Mouse (Mus musculus): Measurements from ENCODE around the gene Stn1. TPM values are rescaled to one million over a fixed set of nuclear protein-coding genes. Genes with fewer than 3 reads are reported as not detected.

Gene Stn1
- polyA plus RNA-seq, 1 experiment from 2014 or later = 24.0 TPM

GRCm38 (mm10) chr19:47516879-47517278 is 20.4 kb downstream of the Stn1 start:
- ATAC-seq = no peak
- Histone ChIP-seq H3K9ac (ENCODE audit: low read depth, low read length) (no peak overlapping the region), H3K27me3 (ENCODE audit: control insufficient read depth, insufficient read depth, low read depth, low read length) (no peaks in the 10 kb centered on the region), H3K4me2 (ENCODE audit: low read length) (no peak overlapping the region), H3K27ac (ENCODE audit: low read length) (no peak overlapping the region), H3K36me3 (ENCODE audit: control insufficient read depth, insufficient read depth, low read length) (no peaks in the 10 kb centered on the region), H3K4me1 (ENCODE audit: control insufficient read depth, insufficient read depth, low read length) (no peaks in the 10 kb centered on the region), H3K4me3 (ENCODE audit: low read depth, low read length) (no peak overlapping the region), H3K9me3 (replicated peaks; ENCODE audit: control insufficient read depth, low read length, poor library complexity, severe bottlenecking) (no peaks in the 10 kb centered on the region)
- 91% methylated on average over 12 of the region's 12 CpGs for WGBS

DNA sequence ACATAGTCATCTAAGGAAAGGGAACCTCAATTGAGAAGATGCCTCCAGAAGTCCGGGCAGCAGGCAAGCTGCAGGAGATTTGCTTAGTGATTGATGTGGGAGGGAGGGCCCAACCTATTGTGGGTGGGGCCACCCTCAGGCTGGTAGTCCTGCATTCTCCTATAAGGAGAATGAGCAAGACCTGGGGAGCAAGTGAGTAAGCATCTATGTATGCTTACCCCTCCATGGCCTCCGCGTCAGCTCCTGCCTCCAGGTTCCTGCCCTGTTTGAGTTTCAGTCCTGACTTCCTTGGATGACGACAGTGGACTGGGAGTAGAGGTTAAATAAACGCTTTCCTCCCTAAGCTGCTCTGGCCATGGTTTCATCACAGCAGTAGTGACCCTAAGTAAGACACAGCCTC is 22.2 kb downstream of the Stn1 start:
- Histone ChIP-seq H3K9me3 (replicated peaks; ENCODE audit: control insufficient read depth, low read length, poor library complexity, severe bottlenecking) (no peaks in the 10 kb centered on the region), H3K27ac (ENCODE audit: low read length) (no peak overlapping the region), H3K27me3 (ENCODE audit: control insufficient read depth, insufficient read depth, low read depth, low read length) (no peaks in the 10 kb centered on the region), H3K4me3 (ENCODE audit: low read depth, low read length) (no peak overlapping the region), H3K4me2 (ENCODE audit: low read length) (no peak overlapping the region), H3K4me1 (ENCODE audit: control insufficient read depth, insufficient read depth, low read length) (peaks cover 5% of the 10 kb centered on the region), H3K36me3 (ENCODE audit: control insufficient read depth, insufficient read depth, low read length) (no peaks in the 10 kb centered on the region), H3K9ac (ENCODE audit: low read depth, low read length) (no peak overlapping the region)
- no peak for ATAC-seq
- 86% methylated on average over 5 of the region's 5 CpGs for WGBS

DNA sequence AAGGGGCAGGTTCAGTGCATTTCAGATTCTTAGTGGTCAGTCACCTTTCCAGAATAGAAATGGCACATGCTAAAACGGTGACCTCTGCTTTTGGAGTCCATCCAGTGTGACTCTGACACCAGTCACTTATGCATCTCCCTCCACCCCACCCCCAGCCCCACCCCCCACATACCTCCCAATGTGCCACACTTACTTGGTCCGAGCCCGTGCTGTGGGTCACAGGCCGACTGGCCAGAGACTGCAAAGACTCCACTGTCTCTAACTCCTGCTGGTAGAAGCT is 23.7 kb downstream of the Stn1 start:
- Histone ChIP-seq H3K36me3 (ENCODE audit: control insufficient read depth, insufficient read depth, low read length) (no peaks in the 10 kb centered on the region), H3K9me3 (replicated peaks; ENCODE audit: control insufficient read depth, low read length, poor library complexity, severe bottlenecking) (no peaks in the 10 kb centered on the region), H3K4me2 (ENCODE audit: low read length) (no peak overlapping the region), H3K27me3 (ENCODE audit: control insufficient read depth, insufficient read depth, low read depth, low read length) (no peaks in the 10 kb centered on the region), H3K4me1 (ENCODE audit: control insufficient read depth, insufficient read depth, low read length) (peaks cover 5% of the 10 kb centered on the region), H3K27ac (ENCODE audit: low read length) (no peak overlapping the region), H3K9ac (ENCODE audit: low read depth, low read length) (no peak overlapping the region), H3K4me3 (ENCODE audit: low read depth, low read length) (no peak overlapping the region)
- 83% methylated on average over 4 of the region's 4 CpGs for WGBS
- no peak for ATAC-seq

DNA sequence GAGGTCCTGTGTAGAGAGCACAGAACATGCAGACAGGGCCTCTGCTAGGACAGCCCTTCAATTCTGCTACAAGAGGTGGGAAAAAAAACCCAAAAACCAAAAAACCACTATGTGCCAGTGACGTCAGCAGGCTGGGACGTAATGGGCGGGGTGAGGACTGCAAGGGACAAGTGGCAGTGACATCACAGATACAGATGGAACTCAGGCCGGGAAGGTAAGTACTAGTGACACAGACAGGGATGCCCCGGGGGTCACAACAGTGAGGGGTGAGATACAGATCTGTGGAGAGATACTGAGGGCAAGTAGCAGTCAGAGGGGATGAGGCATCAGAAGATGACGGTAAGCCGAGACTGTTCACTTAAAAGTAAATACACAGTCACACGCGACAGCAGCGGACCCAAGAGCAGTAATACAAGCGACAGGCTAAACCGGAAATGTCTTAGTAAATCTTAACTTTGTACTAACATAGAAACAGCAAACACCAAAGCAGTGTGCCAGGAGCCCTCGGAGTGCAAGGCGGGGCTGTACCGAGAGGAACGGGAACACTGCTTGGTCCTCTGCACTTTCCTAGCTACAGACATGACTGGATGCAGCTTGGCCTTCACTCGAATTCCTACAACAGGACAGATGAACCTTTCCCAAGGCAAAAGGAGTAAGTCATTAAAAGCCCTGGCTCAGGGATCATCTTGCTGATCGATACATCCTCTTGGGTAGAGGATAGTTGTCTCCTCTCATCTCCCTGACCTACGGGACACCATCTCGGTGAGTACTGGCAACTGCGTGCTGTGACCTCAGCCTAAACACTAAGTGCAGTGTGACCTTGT is 24.3 kb downstream of the Stn1 start:
- Histone ChIP-seq H3K9me3 (replicated peaks; ENCODE audit: control insufficient read depth, low read length, poor library complexity, severe bottlenecking) (no peaks in the 10 kb centered on the region), H3K27me3 (ENCODE audit: control insufficient read depth, insufficient read depth, low read depth, low read length) (no peaks in the 10 kb centered on the region), H3K4me2 (ENCODE audit: low read length) (no peak overlapping the region), H3K4me1 (ENCODE audit: control insufficient read depth, insufficient read depth, low read length) (peaks cover 5% of the 10 kb centered on the region), H3K4me3 (ENCODE audit: low read depth, low read length) (no peak overlapping the region), H3K27ac (ENCODE audit: low read length) (no peak overlapping the region), H3K36me3 (ENCODE audit: control insufficient read depth, insufficient read depth, low read length) (no peaks in the 10 kb centered on the region), H3K9ac (ENCODE audit: low read depth, low read length) (no peak overlapping the region)
- 87% methylated on average over 21 of the region's 21 CpGs for WGBS
- ATAC-seq = no peak

DNA sequence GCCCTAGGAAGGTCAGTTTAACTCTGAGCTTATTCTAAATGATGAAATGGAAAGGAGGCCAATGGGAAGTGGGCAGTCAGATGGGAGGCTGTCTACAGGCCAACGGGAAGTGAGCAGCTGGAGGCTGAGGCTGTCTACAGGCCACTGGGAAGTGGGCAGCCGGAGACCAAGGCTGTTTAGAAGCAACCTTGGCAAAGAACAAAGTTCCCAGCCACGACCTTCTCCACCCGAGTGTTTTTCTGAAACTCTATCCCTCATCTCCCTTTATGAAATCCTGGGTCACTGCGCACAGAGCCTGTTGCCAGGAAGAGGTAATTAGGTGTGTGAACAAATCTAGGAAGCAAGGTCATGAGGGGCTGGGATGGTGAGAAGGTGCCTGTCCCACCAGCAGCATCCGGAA is 25.3 kb downstream of the Stn1 start:
- Histone ChIP-seq H3K9ac (ENCODE audit: low read depth, low read length) (no peak overlapping the region), H3K36me3 (ENCODE audit: control insufficient read depth, insufficient read depth, low read length) (no peaks in the 10 kb centered on the region), H3K9me3 (replicated peaks; ENCODE audit: control insufficient read depth, low read length, poor library complexity, severe bottlenecking) (no peaks in the 10 kb centered on the region), H3K4me1 (ENCODE audit: control insufficient read depth, insufficient read depth, low read length) (peaks cover 9% of the 10 kb centered on the region), H3K4me2 (ENCODE audit: low read length) (no peak overlapping the region), H3K4me3 (ENCODE audit: low read depth, low read length) (no peak overlapping the region), H3K27ac (ENCODE audit: low read length) (no peak overlapping the region), H3K27me3 (ENCODE audit: control insufficient read depth, insufficient read depth, low read depth, low read length) (no peaks in the 10 kb centered on the region)
- WGBS = 80% methylated on average over 6 of the region's 6 CpGs
- ATAC-seq = no peak

DNA sequence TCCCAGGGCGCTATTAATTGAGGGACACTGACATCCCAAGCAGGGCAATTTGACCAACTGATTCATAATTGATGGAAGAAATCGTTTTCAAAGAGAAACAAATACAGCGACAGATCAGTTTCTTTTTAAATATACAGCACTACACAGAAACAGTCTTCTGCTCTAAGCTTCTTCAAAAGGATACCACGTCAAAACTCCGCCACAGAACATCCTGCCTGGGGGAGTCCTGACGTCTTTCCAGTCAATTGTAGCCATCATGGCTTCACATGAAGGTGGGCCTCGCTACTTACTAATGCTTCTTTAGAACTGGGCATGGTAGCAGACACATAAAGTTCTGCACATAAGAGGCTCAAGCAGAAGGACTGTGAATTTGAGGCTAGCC is 26.0 kb downstream of the Stn1 start:
- no peaks in the 10 kb centered on the region for H3K9me3 ChIP-seq (replicated peaks; ENCODE audit: control insufficient read depth, low read length, poor library complexity, severe bottlenecking)
- no peaks in the 10 kb centered on the region for H3K36me3 ChIP-seq (ENCODE audit: control insufficient read depth, insufficient read depth, low read length)
- H3K4me1 ChIP-seq (ENCODE audit: control insufficient read depth, insufficient read depth, low read length) = peaks cover 9% of the 10 kb centered on the region
- WGBS = 46% methylated on average over 7 of the region's 7 CpGs
- 0 out of 2 replicates have a peak overlapping the region, but pooled peaks have one; percentile 20 for H3K4me2 ChIP-seq (ENCODE audit: low read length)
- no peak for ATAC-seq
- H3K27me3 ChIP-seq (ENCODE audit: control insufficient read depth, insufficient read depth, low read depth, low read length) = no peaks in the 10 kb centered on the region
- no peak overlapping the region for H3K4me3 ChIP-seq (ENCODE audit: low read depth, low read length)
- H3K9ac ChIP-seq (ENCODE audit: low read depth, low read length) = peak overlapping the region; percentile 53; the same call in 1 of the 2 replicates
- 0 out of 2 replicates have a peak overlapping the region, but pooled peaks have one; percentile 9 for H3K27ac ChIP-seq (ENCODE audit: low read length)

- Histone ChIP-seq H3K4me2 (ENCODE audit: low read length) (peak overlapping the region; percentile 20), H3K27me3 (ENCODE audit: control insufficient read depth, insufficient read depth, low read depth, low read length) (no peaks in the 10 kb centered on the region), H3K36me3 (ENCODE audit: control insufficient read depth, insufficient read depth, low read length) (no peaks in the 10 kb centered on the region), H3K4me3 (ENCODE audit: low read depth, low read length) (no peak overlapping the region), H3K9me3 (replicated peaks; ENCODE audit: control insufficient read depth, low read length, poor library complexity, severe bottlenecking) (no peaks in the 10 kb centered on the region), H3K4me1 (ENCODE audit: control insufficient read depth, insufficient read depth, low read length) (peaks cover 9% of the 10 kb centered on the region), H3K27ac (ENCODE audit: low read length) (peak overlapping the region; percentile 9), H3K9ac (ENCODE audit: low read depth, low read length) (peak overlapping the region; percentile 53; the same call in 1 of the 2 replicates)
- ATAC-seq = no peak
- WGBS = 17% methylated on average over 25 of the region's 25 CpGs
These were observed 26.6 kb downstream of the Stn1 start for GRCm38 (mm10) chr19:47510473-47511293.

DNA sequence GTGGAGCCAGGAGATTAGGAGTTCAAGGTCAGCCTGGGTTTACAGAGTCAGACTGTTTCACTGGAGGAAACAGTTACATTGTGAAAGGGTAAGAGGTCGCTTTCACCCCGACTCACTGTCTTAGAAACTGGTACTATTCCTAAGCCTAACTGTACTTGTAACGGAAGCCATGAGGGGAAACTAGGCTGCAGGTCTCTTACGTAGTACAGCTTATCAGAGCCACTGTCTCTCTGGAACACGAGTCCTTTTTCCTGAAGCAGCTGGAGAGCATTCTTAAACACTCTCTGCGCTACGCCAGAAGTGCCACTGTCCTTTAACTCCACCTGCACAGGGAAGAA is 27.2 kb downstream of the Stn1 start:
- no peaks in the 10 kb centered on the region for H3K36me3 ChIP-seq (ENCODE audit: control insufficient read depth, insufficient read depth, low read length)
- H3K27me3 ChIP-seq (ENCODE audit: control insufficient read depth, insufficient read depth, low read depth, low read length) = no peaks in the 10 kb centered on the region
- H3K4me1 ChIP-seq (ENCODE audit: control insufficient read depth, insufficient read depth, low read length) = peaks cover 9% of the 10 kb centered on the region
- no peak for ATAC-seq
- peak overlapping the region; percentile 6; the same call in 1 of the 2 replicates for H3K27ac ChIP-seq (ENCODE audit: low read length)
- H3K9me3 ChIP-seq (replicated peaks; ENCODE audit: control insufficient read depth, low read length, poor library complexity, severe bottlenecking) = no peaks in the 10 kb centered on the region
- H3K4me3 ChIP-seq (ENCODE audit: low read depth, low read length) = no peak overlapping the region
- no peak overlapping the region for H3K9ac ChIP-seq (ENCODE audit: low read depth, low read length)
- 78% methylated on average over 7 of the region's 7 CpGs for WGBS
- no peak overlapping the region for H3K4me2 ChIP-seq (ENCODE audit: low read length)

DNA sequence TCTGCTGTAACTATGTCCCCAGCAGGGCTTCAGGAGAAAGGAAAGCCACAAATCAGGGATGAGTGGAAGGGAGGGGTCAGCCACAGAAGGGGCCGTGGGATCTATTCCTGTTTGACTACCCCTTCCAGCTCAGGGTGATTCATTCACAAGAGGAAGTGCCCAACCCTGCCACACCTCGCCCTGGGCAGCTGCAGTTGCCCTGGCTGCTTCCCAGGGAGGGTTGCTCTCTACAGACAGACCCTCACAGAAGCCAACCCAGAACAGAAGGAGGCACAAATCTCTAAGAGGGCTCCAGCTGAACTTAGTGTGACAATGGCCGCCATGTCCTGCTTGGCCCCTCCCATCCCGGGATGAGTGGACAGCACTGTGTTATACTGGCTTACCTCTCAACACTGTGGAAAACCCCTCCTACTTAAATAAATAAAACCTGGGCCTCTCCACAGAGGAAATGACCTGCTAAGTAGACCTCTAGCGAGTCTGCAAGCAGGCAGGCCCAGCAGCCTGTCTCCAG is 28.5 kb downstream of the Stn1 start:
- no peaks in the 10 kb centered on the region for H3K27me3 ChIP-seq (ENCODE audit: control insufficient read depth, insufficient read depth, low read depth, low read length)
- no peaks in the 10 kb centered on the region for H3K36me3 ChIP-seq (ENCODE audit: control insufficient read depth, insufficient read depth, low read length)
- H3K9me3 ChIP-seq (replicated peaks; ENCODE audit: control insufficient read depth, low read length, poor library complexity, severe bottlenecking) = no peaks in the 10 kb centered on the region
- H3K27ac ChIP-seq (ENCODE audit: low read length) = no peak overlapping the region
- 78% methylated on average over 5 of the region's 5 CpGs for WGBS
- no peak for ATAC-seq
- H3K4me3 ChIP-seq (ENCODE audit: low read depth, low read length) = no peak overlapping the region
- no peak overlapping the region for H3K4me2 ChIP-seq (ENCODE audit: low read length)
- H3K9ac ChIP-seq (ENCODE audit: low read depth, low read length) = no peak overlapping the region
- peaks cover 9% of the 10 kb centered on the region for H3K4me1 ChIP-seq (ENCODE audit: control insufficient read depth, insufficient read depth, low read length)
